In the genomic region with DNA sequence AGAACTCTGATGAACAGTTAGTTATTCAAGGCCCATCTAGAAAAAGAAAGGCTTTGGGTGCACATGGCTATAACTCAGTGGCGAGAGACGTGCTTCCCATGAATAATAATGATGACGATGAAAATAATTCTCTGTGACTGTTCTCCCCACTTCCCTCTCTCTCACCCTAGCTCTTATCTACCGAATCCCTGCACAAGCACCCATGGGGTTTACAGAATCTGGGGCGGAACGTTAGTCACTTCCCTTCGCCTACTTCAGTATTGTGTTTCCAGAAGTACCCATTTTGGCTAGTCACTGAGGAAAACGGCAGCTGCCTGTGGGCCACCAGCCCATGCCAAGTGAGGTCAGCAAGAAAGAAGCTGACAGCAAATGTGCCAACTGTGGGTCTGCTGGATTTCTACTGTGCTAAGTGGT, we compare ENCODE assay signal across 10 mouse cellular contexts. TPM values are rescaled to one million over a fixed set of nuclear protein-coding genes. Genes with fewer than 3 reads are reported as not detected.
DNase-seq lines count a peak whose midpoint lies in the region; ATAC-seq and TF ChIP-seq lines count a peak whose summit lies in the region.
"Had no signal": no experiment of that assay in that cellular context is flagged by ENCODE, and none has a peak within 500 bp of the region (broad histone marks: within the 10 kb centered on the region; RNA-seq: fewer than 3 reads in every experiment).

No protein-coding gene starts in this region.

- peaks cover 50% of the 10 kb centered on the region for H3K4me1 ChIP-seq in kidney, embryonic 15.5 days
- H3K4me1 ChIP-seq in kidney, embryonic 16.5 days (ENCODE audit: insufficient read depth, low read length), result peaks cover 44% of the 10 kb centered on the region
- H3K4me1 ChIP-seq in MEL (ENCODE audit: control insufficient read depth in 1 of 2, insufficient read depth in 2 of 2, low read length in 2 of 2), result peaks cover 14 to 51% of the 10 kb centered on the region in 2 experiments
- peaks cover 56% of the 10 kb centered on the region for H3K4me1 ChIP-seq in liver, postnatal 0 days (ENCODE audit: insufficient read depth)

- no peak overlapping the region for H3K9ac ChIP-seq in kidney, embryonic 15.5 days
- no peak overlapping the region for H3K9ac ChIP-seq in kidney, embryonic 16.5 days (replicated peaks; ENCODE audit: low read length)
- peak overlapping the region; percentile 74 for H3K9ac ChIP-seq in MEL (ENCODE audit: control insufficient read depth, low read depth, low read length, poor library complexity, severe bottlenecking)
- no peak overlapping the region; the same call in 1 of the 2 replicates for H3K9ac ChIP-seq in liver, postnatal 0 days (replicated peaks)
- H3K9ac ChIP-seq: embryonic facial prominence, embryonic 12.5 days; hindbrain, embryonic 12.5 days; limb, embryonic 13.5 days had no signal

- no peak overlapping the region for H3K4me3 ChIP-seq in kidney, embryonic 15.5 days (replicated peaks)
- no peak overlapping the region for H3K4me3 ChIP-seq in kidney, embryonic 16.5 days (ENCODE audit: low read length)
- H3K4me3 ChIP-seq in MEL (ENCODE audit: control insufficient read depth in 1 of 2, insufficient read depth in 1 of 2, low read depth in 2 of 2, low read length in 2 of 2), result peak overlapping the region; percentile 35 to 51
- no peak overlapping the region for H3K4me3 ChIP-seq in liver, postnatal 0 days (ENCODE audit: low read depth, low read length)
- H3K4me3 ChIP-seq: embryonic facial prominence, embryonic 12.5 days; hindbrain, embryonic 12.5 days; limb, embryonic 13.5 days had no signal

- 76% methylated on average over 8 of the region's 8 CpGs for WGBS in kidney, embryonic 15.5 days
- 85% methylated on average over 8 of the region's 8 CpGs for WGBS in kidney, embryonic 16.5 days
- 30% methylated on average over 8 of the region's 8 CpGs for WGBS in liver, postnatal 0 days (ENCODE audit: insufficient replicate concordance)

- peaks cover 8% of the 10 kb centered on the region; the same call in 1 of the 2 replicates for H3K79me2 ChIP-seq in MEL (ENCODE audit: control insufficient read depth, insufficient read depth, low read length, poor library complexity)

- no peaks in the 10 kb centered on the region for H3K36me3 ChIP-seq in kidney, embryonic 15.5 days
- H3K36me3 ChIP-seq in kidney, embryonic 16.5 days (ENCODE audit: insufficient read depth, low read length), result no peaks in the 10 kb centered on the region
- H3K36me3 ChIP-seq in MEL (ENCODE audit: control insufficient read depth in 1 of 2, insufficient read depth in 2 of 2, low read length in 2 of 2), result peaks cover 0 to 38% of the 10 kb centered on the region in 2 experiments; a peak in 2 of 4 replicates
- H3K36me3 ChIP-seq in liver, postnatal 0 days (replicated peaks; ENCODE audit: insufficient read depth, low read length), result peaks cover 1% of the 10 kb centered on the region; the same call in 1 of the 2 replicates
- H3K36me3 ChIP-seq: embryonic facial prominence, embryonic 12.5 days; hindbrain, embryonic 12.5 days; limb, embryonic 13.5 days had no signal

- TF ChIP-seq CTCF in MEL (IDR thresholded peaks at IDR 0.05 in 2 of 3, conservative IDR thresholded peaks at IDR 0.05 in 1 of 3; ENCODE audit: control insufficient read depth in 1 of 3, insufficient read depth in 1 of 3, low read depth in 2 of 3, low read length in 3 of 3, poor library complexity in 1 of 3, severe bottlenecking in 1 of 3), result no peak
- no peak for TF ChIP-seq CTCF in liver, postnatal 0 days (IDR thresholded peaks at IDR 0.05; ENCODE audit: low read depth)

- H3K4me2 ChIP-seq in kidney, embryonic 15.5 days, result no peak overlapping the region
- no peak overlapping the region for H3K4me2 ChIP-seq in kidney, embryonic 16.5 days (replicated peaks; ENCODE audit: low read depth, low read length)
- H3K4me2 ChIP-seq in liver, postnatal 0 days (ENCODE audit: low read depth, low read length), result peak overlapping the region; percentile 33; the same call in 1 of the 2 replicates
- H3K4me2 ChIP-seq: embryonic facial prominence, embryonic 12.5 days; hindbrain, embryonic 12.5 days had no signal

- TF ChIP-seq RAD21 in MEL (IDR thresholded peaks at IDR 0.05; ENCODE audit: low read depth, low read length), result no peak

- no peak for ATAC-seq in kidney, embryonic 15.5 days (replicated peaks; ENCODE audit: low FRiP score)
- no peak for ATAC-seq in kidney, embryonic 16.5 days (ENCODE audit: low FRiP score, low TSS enrichment)
- ATAC-seq in liver, postnatal 0 days, result no peak

- H3K27ac ChIP-seq in kidney, embryonic 15.5 days, result peak overlapping the region; percentile 98; the same call in 1 of the 2 replicates
- H3K27ac ChIP-seq in kidney, embryonic 16.5 days (ENCODE audit: low read length), result no peak overlapping the region
- peak overlapping the region; percentile 99 for H3K27ac ChIP-seq in MEL (ENCODE audit: control insufficient read depth, low read depth, low read length)
- H3K27ac ChIP-seq in liver, postnatal 0 days (ENCODE audit: low read depth), result peak overlapping the region; percentile 99
- H3K27ac ChIP-seq: embryonic facial prominence, embryonic 12.5 days; hindbrain, embryonic 12.5 days; limb, embryonic 13.5 days had no signal

- no peaks in the 10 kb centered on the region for H3K27me3 ChIP-seq in kidney, embryonic 15.5 days
- H3K27me3 ChIP-seq in kidney, embryonic 16.5 days (ENCODE audit: insufficient read depth, low read length), result no peaks in the 10 kb centered on the region
- H3K27me3 ChIP-seq in MEL (ENCODE audit: control insufficient read depth in 1 of 2, insufficient read depth in 2 of 2, low read length in 2 of 2), result no peaks in the 10 kb centered on the region
- no peaks in the 10 kb centered on the region for H3K27me3 ChIP-seq in liver, postnatal 0 days (ENCODE audit: insufficient read depth, low read length)
- H3K27me3 ChIP-seq: embryonic facial prominence, embryonic 12.5 days; hindbrain, embryonic 12.5 days had no signal

- peak; percentile 98 for DNase-seq in MEL (ENCODE audit: low read depth, low spot score)
- peak; percentile 37 for DNase-seq in gastrocnemius, postnatal 10 days
- peak; percentile 36 for DNase-seq in liver, postnatal 0 days
- DNase-seq in urinary bladder, adult 18-20 months (ENCODE audit: low spot score in 2 of 2), result no peak
- no peak for DNase-seq in left cerebral cortex, adult 9 months (ENCODE audit: low spot score in 2 of 2)

- TF ChIP-seq EP300 in MEL (IDR thresholded peaks at IDR 0.05; ENCODE audit: low read depth in 1 of 2, low read length in 2 of 2), result peak; percentile 86 to 93
- no peak for TF ChIP-seq EP300 in liver, postnatal 0 days (IDR thresholded peaks at IDR 0.05; ENCODE audit: low read depth)

- no peaks in the 10 kb centered on the region for H3K9me3 ChIP-seq in kidney, embryonic 15.5 days (replicated peaks)
- H3K9me3 ChIP-seq in kidney, embryonic 16.5 days (ENCODE audit: low read length), result no peaks in the 10 kb centered on the region
- no peaks in the 10 kb centered on the region for H3K9me3 ChIP-seq in MEL (replicated peaks; ENCODE audit: insufficient read depth, low read length)
- H3K9me3 ChIP-seq in liver, postnatal 0 days (ENCODE audit: low read length), result no peaks in the 10 kb centered on the region
- H3K9me3 ChIP-seq: embryonic facial prominence, embryonic 12.5 days; hindbrain, embryonic 12.5 days; limb, embryonic 13.5 days had no signal

- TF ChIP-seq POLR2A in MEL (IDR thresholded peaks at IDR 0.05; ENCODE audit: control insufficient read depth in 1 of 2, insufficient read depth in 1 of 2, low read depth in 1 of 2, low read length in 2 of 2, poor library complexity in 1 of 2), result peak; percentile 25 to 77; a peak in 2 of 4 replicates

RNA-seq across cellular contexts. Expression of gene Tlcd2, which starts 2.9 kb away (rescaled TPM):
- 22.6 and 24.5 TPM in 2 replicates for polyA plus RNA-seq in kidney, embryonic 15.5 days (2015; fragmentation: Nextera tagmentation; extraction: Ambion mirVana)
- 26.8 and 27.1 TPM in 2 replicates for polyA plus RNA-seq in kidney, embryonic 16.5 days (2015; fragmentation: Nextera tagmentation; extraction: Ambion mirVana)
- 0.50 and 1.0 TPM in 2 replicates for total RNA-seq in MEL (2012; rRNA removed)
- under 1 TPM in 1 of 2 experiments, not detected in 1; 0.86 TPM for polyA plus RNA-seq in MEL (2012; ENCODE audit: insufficient read depth in 1 of 2, insufficient read length in 2 of 2, low read depth in 1 of 2, low replicate concordance in 2 of 2, missing spikeins in 1 of 2)
- total RNA-seq in gastrocnemius, postnatal 10 days (2021), result 10 to 100 TPM; 13.5 to 14.9 TPM
- 34.2 and 35.6 TPM in 2 replicates for polyA plus RNA-seq in liver, postnatal 0 days (2015; fragmentation: Nextera tagmentation; extraction: Ambion mirVana)

RNA-seq across cellular contexts. Expression of gene Wdr81, which starts 4.1 kb away (rescaled TPM):
- polyA plus RNA-seq in kidney, embryonic 15.5 days (2015; fragmentation: Nextera tagmentation; extraction: Ambion mirVana), result 5.0 and 6.2 TPM in 2 replicates
- polyA plus RNA-seq in kidney, embryonic 16.5 days (2015; fragmentation: Nextera tagmentation; extraction: Ambion mirVana), result 7.2 and 7.3 TPM in 2 replicates
- 7.0 and 7.6 TPM in 2 replicates for total RNA-seq in MEL (2012; rRNA removed)
- polyA plus RNA-seq in MEL (2012; ENCODE audit: insufficient read depth in 1 of 2, insufficient read length in 2 of 2, low read depth in 1 of 2, low replicate concordance in 2 of 2, missing spikeins in 1 of 2), result 10 to 100 TPM in 1 of 2 experiments, not detected in 1; 13.9 TPM
- 1 to 10 TPM; 7.2 to 7.9 TPM for total RNA-seq in gastrocnemius, postnatal 10 days (2021)
- polyA plus RNA-seq in liver, postnatal 0 days (2015; fragmentation: Nextera tagmentation; extraction: Ambion mirVana), result 8.4 and 9.5 TPM in 2 replicates

RNA-seq across cellular contexts. Expression of gene Serpinf2, which starts 19.2 kb away (rescaled TPM):
- 35.4 and 47.2 TPM in 2 replicates for polyA plus RNA-seq in kidney, embryonic 15.5 days (2015; fragmentation: Nextera tagmentation; extraction: Ambion mirVana)
- 57.8 and 60.2 TPM in 2 replicates for polyA plus RNA-seq in kidney, embryonic 16.5 days (2015; fragmentation: Nextera tagmentation; extraction: Ambion mirVana)
- total RNA-seq in MEL (2012; rRNA removed), result not detected in 2 replicates
- under 1 TPM in 1 of 2 experiments, not detected in 1; 0.07 TPM for polyA plus RNA-seq in MEL (2012; ENCODE audit: insufficient read depth in 1 of 2, insufficient read length in 2 of 2, low read depth in 1 of 2, low replicate concordance in 2 of 2, missing spikeins in 1 of 2)
- total RNA-seq in gastrocnemius, postnatal 10 days (2021), result under 1 TPM in 1 of 2 experiments, not detected in 1; 0.56 TPM
- polyA plus RNA-seq in liver, postnatal 0 days (2015; fragmentation: Nextera tagmentation; extraction: Ambion mirVana), result 975 and 1,049 TPM in 2 replicates
- polyA plus RNA-seq: hindbrain, embryonic 12.5 days had no signal

RNA-seq across cellular contexts. Expression of gene Prpf8, which starts 28.0 kb away (rescaled TPM):
- 54.6 and 61.7 TPM in 2 replicates for polyA plus RNA-seq in kidney, embryonic 15.5 days (2015; fragmentation: Nextera tagmentation; extraction: Ambion mirVana)
- polyA plus RNA-seq in kidney, embryonic 16.5 days (2015; fragmentation: Nextera tagmentation; extraction: Ambion mirVana), result 64.0 and 66.2 TPM in 2 replicates
- total RNA-seq in MEL (2012; rRNA removed), result 214 and 234 TPM in 2 replicates
- polyA plus RNA-seq in MEL (2012; ENCODE audit: insufficient read depth in 1 of 2, insufficient read length in 2 of 2, low read depth in 1 of 2, low replicate concordance in 2 of 2, missing spikeins in 1 of 2), result 100 to 1,000 TPM; 276 to 644 TPM
- 10 to 100 TPM; 77.6 to 83.7 TPM for total RNA-seq in gastrocnemius, postnatal 10 days (2021)
- polyA plus RNA-seq in liver, postnatal 0 days (2015; fragmentation: Nextera tagmentation; extraction: Ambion mirVana), result 12.1 and 13.9 TPM in 2 replicates

RNA-seq across cellular contexts. Expression of gene Serpinf1, which starts 36.1 kb away (rescaled TPM):
- 129 and 140 TPM in 2 replicates for polyA plus RNA-seq in kidney, embryonic 15.5 days (2015; fragmentation: Nextera tagmentation; extraction: Ambion mirVana)
- 121 and 127 TPM in 2 replicates for polyA plus RNA-seq in kidney, embryonic 16.5 days (2015; fragmentation: Nextera tagmentation; extraction: Ambion mirVana)
- not detected in 2 replicates for total RNA-seq in MEL (2012; rRNA removed)
- polyA plus RNA-seq in MEL (2012; ENCODE audit: insufficient read depth in 1 of 2, insufficient read length in 2 of 2, low read depth in 1 of 2, low replicate concordance in 2 of 2, missing spikeins in 1 of 2), result under 1 TPM in 1 of 2 experiments, not detected in 1; 0.36 TPM
- total RNA-seq in gastrocnemius, postnatal 10 days (2021), result 100 to 1,000 TPM; 134 to 239 TPM
- 823 and 833 TPM in 2 replicates for polyA plus RNA-seq in liver, postnatal 0 days (2015; fragmentation: Nextera tagmentation; extraction: Ambion mirVana)

Comparison
In these comparisons a context has a peak if more than half of its experiments do, and no peak if none do; other contexts are left out.
1. H3K4me3 ChIP-seq: peak in MEL (2 of 2); none in kidney, embryonic 15.5 days (single experiment), kidney, embryonic 16.5 days (single experiment) and liver, postnatal 0 days (single experiment).
2. DNase-seq: peak in MEL (single experiment), gastrocnemius, postnatal 10 days (single experiment) and liver, postnatal 0 days (single experiment); none in urinary bladder, adult 18-20 months (0 of 2) and left cerebral cortex, adult 9 months (0 of 2).
3. RNA of gene Tlcd2, which starts 2.9 kb away (polyA plus RNA-seq): 34.2 to 35.6 TPM in liver, postnatal 0 days, 26.8 to 27.1 TPM in kidney, embryonic 16.5 days and 22.6 to 24.5 TPM in kidney, embryonic 15.5 days; 0.86 TPM in MEL; every median in the first group is over 10 times any median in the second.
4. RNA of gene Serpinf2, which starts 19.2 kb away (polyA plus RNA-seq): 975 to 1,049 TPM in liver, postnatal 0 days, 57.8 to 60.2 TPM in kidney, embryonic 16.5 days and 35.4 to 47.2 TPM in kidney, embryonic 15.5 days; 0.07 TPM in MEL; every median in the first group is over 10 times any median in the second.